Mouse (Mus musculus) heart, embryonic 12.5 days (tissue): ENCODE measurements around the gene Scyl1. TPM values are rescaled to one million over a fixed set of nuclear protein-coding genes. Genes with fewer than 3 reads are reported as not detected.

Source experiments
- ATAC-seq: fragments of 200-750 bp; cut with Nextera tagmentation; 2 replicates; pipeline ENCODE4 v1.8.0; 2017; ENCODE audit warnings: moderate TSS enrichment, moderate library complexity; ENCODE audit not compliant: insufficient number of reproducible peaks, low FRiP score
- H3K27ac ChIP-seq: fragments of 300-500 bp; sonication (generic); 2 replicates; pipeline ENCODE4 v1.5.1; 2016; ENCODE audit warnings: mild to moderate bottlenecking, moderate library complexity; ENCODE audit not compliant: poor library complexity, severe bottlenecking
- H3K27me3 ChIP-seq: fragments of 300-500 bp; sonication (generic); replicated peaks from 2 replicates; pipeline ENCODE4 v1.6.1; 2016; ENCODE audit warnings: mild to moderate bottlenecking, moderate library complexity
- H3K36me3 ChIP-seq: fragments of 300-500 bp; sonication (generic); 2 replicates; pipeline ENCODE4 v1.6.1; 2016; ENCODE audit warnings: mild to moderate bottlenecking, moderate library complexity
- H3K4me1 ChIP-seq: fragments of 300-500 bp; sonication (generic); replicated peaks from 2 replicates; pipeline ENCODE4 v1.6.1; 2016; ENCODE audit warnings: mild to moderate bottlenecking
- H3K4me2 ChIP-seq: fragments of 300-500 bp; sonication (generic); 2 replicates; pipeline ENCODE4 v1.6.1; 2016; ENCODE audit warnings: mild to moderate bottlenecking, moderate library complexity
- H3K4me3 ChIP-seq: fragments of 300-500 bp; sonication (generic); 2 replicates; pipeline ENCODE4 v1.5.1; 2016; ENCODE audit warnings: mild to moderate bottlenecking
- H3K9ac ChIP-seq: fragments of 300-500 bp; sonication (generic); 2 replicates; pipeline ENCODE4 v1.6.1; 2016; ENCODE audit warnings: mild to moderate bottlenecking, moderate library complexity
- H3K9me3 ChIP-seq: fragments of 300-500 bp; sonication (generic); replicated peaks from 2 replicates; pipeline ENCODE4 v1.6.1; 2016; ENCODE audit warnings: mild to moderate bottlenecking, moderate library complexity
- WGBS: fragments of 180-500 bp; shearing (Covaris S2); methylation state at CpG from one replicate; pipeline ENCODE4 v1.1.7; 2016; 5-methylcytosine and 5-hydroxymethylcytosine counted together
- polyA plus RNA-seq: library from polyadenylated mRNA; unstranded; fragments of >200 nt; fragmentation: Nextera tagmentation; extraction: Ambion mirVana; gene quantifications from 2 replicates; pipeline ENCODE4 v1.2.1, GENCODE M21; 2016

Gene Scyl1
- polyA plus RNA-seq, 1 experiment from 2014 or later, result 68.9 TPM

DNA sequence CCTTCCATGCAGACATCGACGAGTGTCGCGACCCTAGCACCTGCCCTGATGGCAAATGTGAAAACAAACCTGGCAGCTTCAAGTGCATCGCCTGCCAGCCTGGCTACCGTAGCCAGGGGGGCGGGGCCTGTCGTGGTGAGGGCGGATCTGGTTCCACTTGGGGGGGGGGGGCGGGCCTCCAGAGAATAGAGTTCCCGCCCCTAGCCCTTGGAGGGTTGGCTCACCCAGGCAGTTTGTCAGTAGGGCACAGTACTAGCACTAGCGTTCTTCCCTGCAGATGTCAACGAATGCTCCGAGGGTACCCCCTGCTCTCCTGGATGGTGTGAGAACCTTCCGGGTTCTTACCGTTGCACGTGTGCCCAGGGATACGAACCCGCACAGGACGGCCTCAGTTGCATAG is 19.5 kb downstream of the Scyl1 start:
- H3K4me1 ChIP-seq, result peaks cover 26% of the 10 kb centered on the region
- H3K4me3 ChIP-seq, result no peak overlapping the region
- H3K4me2 ChIP-seq, result peak overlapping the region; percentile 26; the same call in 1 of the 2 replicates
- 9% methylated on average over 17 of the region's 20 CpGs for WGBS
- H3K9ac ChIP-seq, result 0 out of 2 replicates have a peak overlapping the region, but pooled peaks have one; percentile 22
- H3K27ac ChIP-seq, result no peak overlapping the region
- H3K27me3 ChIP-seq, result peaks cover 100% of the 10 kb centered on the region
- no peaks in the 10 kb centered on the region for H3K9me3 ChIP-seq
- peaks cover 20% of the 10 kb centered on the region for H3K36me3 ChIP-seq
- ATAC-seq, result no peak

- H3K4me1 ChIP-seq, result peaks cover 28% of the 10 kb centered on the region
- H3K9me3 ChIP-seq, result no peaks in the 10 kb centered on the region
- H3K4me2 ChIP-seq, result no peak overlapping the region
- 0 out of 2 replicates have a peak overlapping the region, but pooled peaks have one; percentile 22 for H3K9ac ChIP-seq
- no peak overlapping the region for H3K4me3 ChIP-seq
- peaks cover 20% of the 10 kb centered on the region for H3K36me3 ChIP-seq
- H3K27ac ChIP-seq, result no peak overlapping the region
- 8% methylated on average over 22 of the region's 22 CpGs for WGBS
- ATAC-seq, result no peak
- peaks cover 98% of the 10 kb centered on the region for H3K27me3 ChIP-seq
These were observed 20.3 kb downstream of the Scyl1 start for GRCm38 (mm10) chr19:5750951-5751350.

DNA sequence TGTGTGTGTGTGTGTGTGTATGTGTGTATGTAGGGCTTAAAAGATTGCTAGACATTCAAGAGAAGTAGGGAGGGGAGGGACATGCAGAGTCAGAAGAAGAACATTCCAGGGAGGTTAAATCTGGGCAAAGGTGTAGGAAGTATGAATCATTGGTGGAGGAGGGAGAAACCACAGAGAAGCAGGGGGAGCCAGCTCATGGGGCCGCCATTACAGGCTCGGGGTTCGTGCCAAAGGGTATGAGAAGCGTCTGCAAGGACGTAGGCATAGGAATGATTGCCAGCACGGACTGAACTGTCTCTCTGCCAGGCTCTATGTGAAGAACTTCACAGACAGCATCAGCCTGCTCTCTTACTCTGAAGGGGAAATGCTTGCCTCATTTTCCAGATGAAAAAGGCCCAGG is 21.7 kb downstream of the Scyl1 start:
- ATAC-seq, result no peak
- Histone ChIP-seq H3K4me1 (peaks cover 36% of the 10 kb centered on the region), H3K27me3 (peaks cover 96% of the 10 kb centered on the region), H3K36me3 (peaks cover 19% of the 10 kb centered on the region), H3K4me2 (no peak overlapping the region), H3K9ac (no peak overlapping the region), H3K27ac (no peak overlapping the region), H3K9me3 (no peaks in the 10 kb centered on the region), H3K4me3 (no peak overlapping the region)
- 78% methylated on average over 6 of the region's 6 CpGs for WGBS

GRCm38 (mm10) chr19:5746907-5747363 is 24.3 kb downstream of the Scyl1 start:
- no peak overlapping the region for H3K4me3 ChIP-seq
- H3K27me3 ChIP-seq, result peaks cover 89% of the 10 kb centered on the region
- H3K27ac ChIP-seq, result no peak overlapping the region
- 27% methylated on average over 12 of the region's 12 CpGs for WGBS
- peaks cover 52% of the 10 kb centered on the region for H3K4me1 ChIP-seq
- H3K9ac ChIP-seq, result no peak overlapping the region
- H3K36me3 ChIP-seq, result peaks cover 8% of the 10 kb centered on the region; the same call in 1 of the 2 replicates
- ATAC-seq, result no peak
- no peaks in the 10 kb centered on the region for H3K9me3 ChIP-seq
- no peak overlapping the region for H3K4me2 ChIP-seq

GRCm38 (mm10) chr19:5745756-5746710 is 25.2 kb downstream of the Scyl1 start:
- Histone ChIP-seq H3K36me3 (peaks cover 8% of the 10 kb centered on the region; the same call in 1 of the 2 replicates), H3K9me3 (no peaks in the 10 kb centered on the region), H3K4me1 (peaks cover 48% of the 10 kb centered on the region), H3K4me2 (peak overlapping the region; percentile 70), H3K4me3 (peak overlapping the region; percentile 26), H3K27me3 (peaks cover 80% of the 10 kb centered on the region), H3K9ac (peak overlapping the region; percentile 61), H3K27ac (no peak overlapping the region)
- 0 out of 2 replicates have a peak, but pooled peaks have one; percentile 18 for ATAC-seq
- 6% methylated on average over 36 of the region's 36 CpGs for WGBS

GRCm38 (mm10) chr19:5743576-5743975 is 27.6 kb downstream of the Scyl1 start:
- Histone ChIP-seq H3K4me2 (peak overlapping the region; percentile 95), H3K9ac (peak overlapping the region; percentile 95; the same call in 1 of the 2 replicates), H3K4me1 (peaks cover 50% of the 10 kb centered on the region), H3K9me3 (no peaks in the 10 kb centered on the region), H3K27ac (no peak overlapping the region), H3K36me3 (peaks cover 4% of the 10 kb centered on the region; the same call in 1 of the 2 replicates), H3K27me3 (peaks cover 66% of the 10 kb centered on the region), H3K4me3 (peak overlapping the region; percentile 80; the same call in 1 of the 2 replicates)
- WGBS, result 55% methylated on average over 5 of the region's 5 CpGs
- no peak for ATAC-seq

DNA sequence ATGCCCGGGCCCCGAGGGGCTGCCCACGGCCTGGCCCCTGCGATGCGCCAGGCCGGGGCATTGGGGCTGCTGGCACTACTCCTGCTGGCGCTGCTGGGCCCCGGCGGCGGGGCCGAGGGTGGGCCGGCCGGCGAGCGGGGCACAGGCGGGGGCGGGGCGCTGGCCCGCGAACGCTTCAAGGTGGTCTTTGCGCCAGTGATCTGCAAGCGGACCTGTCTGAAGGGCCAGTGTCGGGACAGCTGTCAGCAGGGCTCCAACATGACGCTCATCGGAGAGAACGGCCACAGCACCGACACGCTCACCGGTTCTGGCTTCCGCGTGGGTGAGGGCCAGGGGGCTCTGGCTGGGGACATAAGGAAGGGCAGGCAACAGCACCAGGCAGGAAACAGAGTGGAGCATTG is 29.0 kb downstream of the Scyl1 start:
- Histone ChIP-seq H3K9ac (peak overlapping the region; percentile 95), H3K4me2 (peak overlapping the region; percentile 95), H3K27me3 (peaks cover 54% of the 10 kb centered on the region), H3K27ac (peak overlapping the region; percentile 91), H3K36me3 (no peaks in the 10 kb centered on the region), H3K4me3 (peak overlapping the region; percentile 80), H3K9me3 (no peaks in the 10 kb centered on the region), H3K4me1 (peaks cover 49% of the 10 kb centered on the region)
- 3% methylated on average over 32 of the region's 32 CpGs for WGBS
- peak; percentile 27; the same call in 1 of the 2 replicates for ATAC-seq

DNA sequence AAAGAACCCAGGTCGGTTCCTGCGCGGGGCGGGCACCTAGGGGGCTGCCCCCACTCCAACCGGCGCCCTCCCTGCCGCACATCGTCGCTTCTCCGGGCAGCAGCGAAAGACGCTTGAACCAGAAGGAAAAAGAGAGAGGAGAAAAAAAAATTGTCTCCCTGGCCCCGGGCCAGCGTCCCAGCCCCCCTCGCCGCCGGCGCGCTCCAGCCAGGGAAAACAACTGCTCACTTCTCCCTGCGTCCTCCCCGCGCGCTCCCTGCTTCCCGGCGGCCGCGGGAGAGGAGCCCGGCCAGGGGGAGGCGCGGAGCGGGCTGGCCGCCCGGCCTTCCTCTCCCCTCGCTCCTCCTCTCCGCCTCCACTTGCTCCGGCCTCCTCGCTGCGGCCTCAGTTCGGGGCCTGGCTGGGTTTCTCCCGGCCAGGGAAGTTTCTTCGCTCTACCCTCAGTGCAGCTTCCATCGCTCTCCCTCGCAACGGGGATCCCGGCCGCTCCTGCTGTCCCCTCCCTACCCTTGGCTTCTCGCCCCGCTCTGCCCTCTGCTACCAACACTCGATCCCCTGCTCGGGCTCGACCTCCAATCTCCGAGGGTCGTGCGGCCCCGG is 29.5 kb downstream of the Scyl1 start:
- Histone ChIP-seq H3K27me3 (peaks cover 50% of the 10 kb centered on the region), H3K4me3 (peak overlapping the region; percentile 80), H3K4me2 (peak overlapping the region; percentile 95), H3K4me1 (peaks cover 44% of the 10 kb centered on the region), H3K9ac (peak overlapping the region; percentile 95), H3K36me3 (no peaks in the 10 kb centered on the region), H3K27ac (peak overlapping the region; percentile 91), H3K9me3 (no peaks in the 10 kb centered on the region)
- WGBS, result 1% methylated on average over 52 of the region's 55 CpGs
- ATAC-seq, result peak; percentile 52

DNA sequence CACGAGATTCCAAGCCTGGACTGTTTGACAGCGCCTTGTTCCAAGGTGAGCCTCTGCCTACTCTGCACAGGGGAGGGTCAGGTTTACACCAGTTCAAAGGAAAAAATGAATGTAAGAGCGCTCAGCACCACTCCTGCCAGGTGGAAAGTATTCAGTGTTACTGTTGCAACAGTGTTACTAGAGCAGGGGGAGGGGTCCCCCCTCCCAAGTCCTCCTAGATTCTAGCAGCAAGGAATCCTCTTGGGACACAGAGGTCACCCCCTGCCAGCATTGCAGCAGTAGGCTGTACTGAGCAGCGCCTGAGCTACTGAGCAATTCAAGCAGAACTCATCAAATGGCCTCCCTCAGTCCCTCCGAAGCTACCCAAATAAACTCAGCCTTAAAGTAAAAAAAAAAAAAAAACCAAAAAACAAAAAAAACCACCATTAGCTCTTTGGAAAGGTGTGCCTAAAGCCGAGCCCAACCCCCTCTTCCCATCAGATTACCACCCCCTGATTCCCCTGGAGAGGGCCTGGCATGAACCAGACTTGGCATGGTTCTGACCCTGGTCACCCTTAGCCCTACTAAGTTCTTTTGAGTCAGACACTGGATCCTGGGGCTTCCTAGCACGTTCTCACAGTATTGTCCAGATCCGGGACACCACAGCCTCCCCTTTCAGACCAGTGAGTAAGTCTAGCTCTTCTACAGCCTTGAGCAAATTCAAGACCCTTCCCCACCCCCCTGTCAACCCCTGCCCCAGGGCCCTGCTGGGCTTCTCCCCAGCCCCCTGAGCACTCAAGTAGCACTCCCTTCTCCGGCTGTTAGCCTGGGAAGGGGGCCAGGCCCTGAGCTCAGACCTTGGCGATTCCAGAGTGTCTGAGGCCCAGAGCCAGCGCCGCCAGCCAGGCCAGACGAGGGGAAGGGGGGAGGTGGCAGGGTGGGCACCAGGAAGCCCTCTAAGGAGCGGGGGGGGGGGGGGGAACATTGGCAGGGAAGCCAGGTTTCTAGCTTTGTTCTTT is 30.6 kb downstream of the Scyl1 start, which contains the start of gene Ltbp3:
Gene Ltbp3 (plus strand): TSS at position 585 of the 998 bp plus-strand sequence.
- peak within 1 kb of the TSS; percentile 80 for H3K4me3 ChIP-seq
- peak; percentile 36; the same call in 1 of the 2 replicates for ATAC-seq
- 28% methylated on average over 9 of the region's 14 CpGs for WGBS
- H3K4me2 ChIP-seq, result peak within 1 kb of the TSS; percentile 95
- H3K4me1 ChIP-seq, result peaks cover 32% of the 10 kb centered on the region
- no peaks in the 10 kb centered on the region for H3K36me3 ChIP-seq
- peak within 1 kb of the TSS; percentile 95 for H3K9ac ChIP-seq
- peak within 1 kb of the TSS; percentile 91 for H3K27ac ChIP-seq
- peaks cover 52% of the 10 kb centered on the region for H3K27me3 ChIP-seq
- no peaks in the 10 kb centered on the region for H3K9me3 ChIP-seq

- H3K36me3 ChIP-seq, result no peaks in the 10 kb centered on the region
- WGBS, result 34% methylated on average over 2 of the region's 2 CpGs
- H3K27ac ChIP-seq, result no peak overlapping the region
- no peak overlapping the region for H3K4me2 ChIP-seq
- ATAC-seq, result no peak
- no peak overlapping the region for H3K4me3 ChIP-seq
- no peaks in the 10 kb centered on the region for H3K9me3 ChIP-seq
- H3K9ac ChIP-seq, result no peak overlapping the region
- H3K27me3 ChIP-seq, result peaks cover 44% of the 10 kb centered on the region
- H3K4me1 ChIP-seq, result peaks cover 27% of the 10 kb centered on the region
These were observed 31.8 kb downstream of the Scyl1 start for GRCm38 (mm10) chr19:5739446-5739845.
